Mouse (Mus musculus) limb, embryonic 14.5 days (tissue): ENCODE measurements around the gene Fam189a1. TPM values are rescaled to one million over a fixed set of nuclear protein-coding genes. Genes with fewer than 3 reads are reported as not detected.

Experiments used
- ATAC-seq: fragments of 200-750 bp; cut with Nextera tagmentation; 2 replicates; pipeline ENCODE4 v1.8.0; 2017; ENCODE audit warnings: low read depth, moderate number of reproducible peaks, moderate TSS enrichment; ENCODE audit not compliant: low FRiP score
- DNase-seq: peaks from one replicate; pipeline ENCODE4 v3.0.0-alpha.2; 2015; ENCODE audit warnings: low spot score
- H3K27ac ChIP-seq: fragments of 300-500 bp; sonication (generic); replicated peaks from 2 replicates; pipeline ENCODE4 v1.5.1; 2014; ENCODE audit warnings: low read depth, mild to moderate bottlenecking, low read length, moderate library complexity, mixed read lengths
- H3K27me3 ChIP-seq: fragments of 300-500 bp; sonication (generic); 2 replicates; pipeline ENCODE4 v1.6.1; 2014; ENCODE audit warnings: low read length, mixed read lengths; ENCODE audit not compliant: control insufficient read depth, insufficient read depth
- H3K36me3 ChIP-seq: fragments of 300-500 bp; sonication (generic); 2 replicates; pipeline ENCODE4 v1.6.1; 2014; ENCODE audit warnings: mild to moderate bottlenecking, low read length, moderate library complexity, mixed read lengths; ENCODE audit not compliant: control insufficient read depth, insufficient read depth
- H3K4me1 ChIP-seq: fragments of 300-500 bp; sonication (generic); 2 replicates; pipeline ENCODE4 v1.6.1; 2014; ENCODE audit warnings: antibody characterized with exemption, low read length, mixed read lengths; ENCODE audit not compliant: control insufficient read depth, insufficient read depth
- H3K4me2 ChIP-seq: fragments of 300-500 bp; sonication (generic); replicated peaks from 2 replicates; pipeline ENCODE4 v1.6.1; 2014; ENCODE audit warnings: low read depth, mild to moderate bottlenecking, low read length, moderate library complexity; ENCODE audit not compliant: severe bottlenecking
- H3K4me3 ChIP-seq: fragments of 300-500 bp; sonication (generic); replicated peaks from 2 replicates; pipeline ENCODE4 v1.5.1; 2014; ENCODE audit warnings: low read length
- H3K9ac ChIP-seq: fragments of 300-500 bp; sonication (generic); 2 replicates; pipeline ENCODE4 v1.6.1; 2014; ENCODE audit warnings: mild to moderate bottlenecking, low read depth, low read length, moderate library complexity; ENCODE audit not compliant: severe bottlenecking
- H3K9me3 ChIP-seq: fragments of 300-500 bp; sonication (generic); 2 replicates; pipeline ENCODE4 v1.6.1; 2016; ENCODE audit warnings: low read length; ENCODE audit not compliant: control insufficient read depth
- POLR2A ChIP-seq: fragments of 200-500 bp; IDR thresholded peaks from 2 replicates; pipeline ENCODE4 v1.8.0; 2012; ENCODE audit warnings: inconsistent platforms, mild to moderate bottlenecking, moderate library complexity, borderline replicate concordance; ENCODE audit not compliant: insufficient read depth, insufficient read length; ENCODE audit errors: extremely low read depth
- WGBS: fragments of 180-500 bp; shearing (Covaris S2); extraction: QIAGEN DNeasy Blood & Tissue Kit; methylation state at CpG from one replicate; pipeline ENCODE4 v1.1.7; 2014; 5-methylcytosine and 5-hydroxymethylcytosine counted together
- polyA plus RNA-seq, 2 experiments: library from polyadenylated mRNA; depleted of rRNA in 1 of 2; stranded (reverse) in 1 of 2; unstranded in 1 of 2; fragments of >200 nt; fragmentation: Nextera tagmentation in 1 of 2; extraction: Ambion mirVana in 1 of 2; gene quantifications; 2 replicates each; pipeline versions ENCODE4 v1.2.1 to v1.2.3; 2012 to 2014

Fam189a1 gene
- polyA plus RNA-seq, 2 experiments = 7.4 to 15.1 TPM

DNA sequence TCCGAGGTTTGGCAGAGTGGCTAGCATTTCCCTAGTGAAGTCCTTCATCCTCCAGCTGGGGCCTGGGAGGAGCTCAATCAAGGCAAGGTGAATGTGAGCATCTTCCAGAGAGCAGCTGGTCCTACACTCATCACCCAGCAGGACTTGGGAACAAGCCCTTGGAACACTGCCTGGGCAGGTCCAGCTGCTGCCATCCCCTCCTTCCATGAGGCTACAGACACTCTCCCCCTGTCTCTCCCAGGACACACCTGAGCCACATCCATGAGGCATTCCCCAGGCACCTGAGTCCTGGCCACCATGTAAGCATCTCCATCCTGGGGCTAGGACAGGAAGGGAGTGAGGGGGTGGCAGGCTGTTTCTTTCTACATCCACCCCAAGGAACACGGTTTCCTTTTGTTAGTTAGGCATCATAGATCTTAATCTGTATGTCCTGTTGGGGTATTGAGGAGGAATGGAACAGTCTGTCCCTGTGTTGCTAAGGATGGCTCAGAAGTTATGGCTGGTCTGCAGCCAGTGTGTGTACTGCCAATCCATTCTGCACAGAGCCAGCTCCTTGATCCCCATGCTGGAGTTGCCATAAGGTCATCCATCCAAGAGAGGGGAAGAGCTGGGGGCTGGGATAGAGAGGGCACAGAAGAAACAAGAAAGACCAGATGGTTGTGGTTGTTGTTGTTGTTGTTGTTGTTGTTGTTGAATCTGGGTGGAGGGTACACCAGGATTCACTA, 174.7 kb downstream of the Fam189a1 start:
- 65% methylated on average over 2 of the region's 2 CpGs for WGBS
- Histone ChIP-seq H3K36me3 (no peaks in the 10 kb centered on the region), H3K9me3 (no peaks in the 10 kb centered on the region), H3K4me2 (no peak overlapping the region), H3K4me1 (no peaks in the 10 kb centered on the region), H3K9ac (no peak overlapping the region), H3K27ac (no peak overlapping the region), H3K27me3 (no peaks in the 10 kb centered on the region), H3K4me3 (no peak overlapping the region)
- no peak for TF ChIP-seq POLR2A
- ATAC-seq (no peak), DNase-seq (no peak)

DNA sequence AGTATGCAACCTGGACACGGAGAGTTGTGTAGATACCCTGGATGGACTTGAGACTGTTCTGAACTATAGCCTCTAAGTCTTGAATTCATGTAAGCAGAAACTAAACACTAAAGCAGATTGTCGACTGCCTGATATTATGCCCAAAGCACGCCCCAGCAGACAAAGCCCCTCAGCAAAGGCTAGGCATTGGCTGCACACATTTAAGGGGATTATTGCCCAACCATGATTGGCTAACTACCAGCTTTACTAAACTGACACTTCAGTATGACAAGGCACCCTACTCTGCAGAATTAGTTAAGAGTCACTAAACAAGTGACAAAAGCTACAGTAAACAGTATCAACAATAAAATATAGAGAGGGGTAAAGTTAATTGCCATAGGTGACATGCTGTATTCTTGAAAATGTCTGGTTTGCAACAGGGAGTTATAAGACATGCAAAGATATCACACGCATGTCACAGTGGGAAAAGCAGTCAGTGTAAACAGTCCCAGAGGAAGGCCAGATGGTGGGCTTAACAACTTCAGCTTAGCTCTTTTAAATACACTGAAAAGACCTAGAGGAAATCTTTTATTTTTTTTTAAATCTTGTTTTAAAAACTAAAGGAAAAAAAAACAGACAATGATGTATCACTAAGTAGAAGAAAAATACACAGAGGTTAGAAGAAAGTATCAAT, 182.6 kb downstream of the Fam189a1 start:
- DNase-seq (no peak), ATAC-seq (no peak)
- Histone ChIP-seq H3K36me3 (no peaks in the 10 kb centered on the region), H3K4me2 (no peak overlapping the region), H3K4me3 (no peak overlapping the region), H3K27ac (no peak overlapping the region), H3K9me3 (no peaks in the 10 kb centered on the region), H3K9ac (no peak overlapping the region), H3K4me1 (no peaks in the 10 kb centered on the region), H3K27me3 (no peaks in the 10 kb centered on the region)
- 75% methylated on average over 4 of the region's 4 CpGs for WGBS
- TF ChIP-seq POLR2A = no peak

DNA sequence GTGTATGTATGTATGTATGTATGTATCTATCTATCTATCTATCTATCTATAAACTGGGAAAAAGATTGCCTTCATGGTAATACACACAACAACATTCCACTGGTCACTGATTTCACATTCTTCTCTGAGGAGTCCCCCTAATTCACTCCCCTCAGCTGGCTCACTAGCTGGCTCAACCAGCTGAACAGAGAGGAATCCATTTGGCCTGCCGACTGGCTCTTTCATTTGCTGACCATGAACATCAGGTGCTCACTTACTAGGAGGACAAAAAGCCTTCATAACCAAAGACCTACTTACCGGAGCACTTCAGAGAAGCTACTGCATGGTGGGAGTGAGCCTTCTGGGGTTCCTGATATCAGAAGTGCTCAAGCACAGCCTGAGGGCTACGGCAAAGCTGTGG, 194.2 kb downstream of the Fam189a1 start:
- WGBS = 89% methylated on average over 3 of the region's 3 CpGs
- H3K36me3 ChIP-seq = no peaks in the 10 kb centered on the region
- no peak for TF ChIP-seq POLR2A
- 0 out of 2 replicates have a peak, but pooled peaks cover 3% of the 10 kb centered on the region for H3K4me1 ChIP-seq
- H3K27ac ChIP-seq = no peak overlapping the region
- no peak overlapping the region for H3K9ac ChIP-seq
- ATAC-seq (no peak), DNase-seq (no peak)
- H3K27me3 ChIP-seq = no peaks in the 10 kb centered on the region
- H3K4me3 ChIP-seq = no peak overlapping the region
- H3K4me2 ChIP-seq = no peak overlapping the region
- H3K9me3 ChIP-seq = no peaks in the 10 kb centered on the region

DNA sequence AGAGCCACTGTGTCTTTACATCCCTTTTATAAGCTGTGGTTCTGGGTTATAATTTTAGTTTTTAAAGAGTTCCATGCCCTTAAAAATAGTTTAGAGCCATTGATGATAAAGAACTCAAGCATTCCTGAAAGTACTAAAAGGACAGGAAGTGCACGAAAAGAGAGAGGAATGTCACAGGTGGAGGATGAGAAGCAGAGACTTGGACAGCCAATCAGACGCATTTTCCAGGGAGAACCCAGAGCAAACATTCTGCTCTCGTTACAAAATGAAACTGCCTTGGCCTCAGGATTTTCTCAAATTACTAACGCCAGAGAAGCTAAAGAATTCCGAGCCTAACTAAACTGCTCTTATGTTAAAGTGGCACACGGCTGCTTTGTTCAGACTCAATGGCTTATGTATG, 197.3 kb downstream of the Fam189a1 start:
- H3K9me3 ChIP-seq = no peaks in the 10 kb centered on the region
- 0 out of 2 replicates have a peak, but pooled peaks cover 3% of the 10 kb centered on the region for H3K4me1 ChIP-seq
- H3K27ac ChIP-seq = peak overlapping the region; percentile 3; the same call in 1 of the 2 replicates
- WGBS = 18% methylated on average over 6 of the region's 6 CpGs
- no peaks in the 10 kb centered on the region for H3K27me3 ChIP-seq
- no peaks in the 10 kb centered on the region for H3K36me3 ChIP-seq
- ATAC-seq (peak; percentile 26; the same call in 1 of the 2 replicates), DNase-seq (no peak)
- TF ChIP-seq POLR2A = no peak
- H3K4me3 ChIP-seq = no peak overlapping the region
- no peak overlapping the region for H3K4me2 ChIP-seq
- 0 out of 2 replicates have a peak overlapping the region, but pooled peaks have one; percentile 5 for H3K9ac ChIP-seq

DNA sequence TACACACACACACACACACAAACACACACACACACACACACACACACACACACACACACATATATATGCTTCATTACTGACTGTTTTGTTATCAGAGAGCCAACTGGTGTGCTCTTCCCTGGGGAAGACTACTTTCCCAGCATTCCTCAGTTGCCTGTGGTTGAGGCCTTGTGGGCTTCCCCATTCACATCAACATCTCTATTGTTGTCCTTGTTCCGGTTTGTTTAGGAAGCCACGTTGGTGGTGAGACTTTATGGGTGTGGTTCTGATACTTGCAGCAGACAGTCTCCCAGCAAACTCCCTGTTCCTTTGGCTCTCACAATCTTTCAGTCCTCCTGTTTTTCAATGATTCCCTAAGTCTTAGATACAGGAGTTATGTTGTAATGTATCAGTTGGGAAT, 204.2 kb downstream of the Fam189a1 start:
- no peak for TF ChIP-seq POLR2A
- DNase-seq (no peak), ATAC-seq (no peak)
- Histone ChIP-seq H3K27ac (no peak overlapping the region), H3K9ac (no peak overlapping the region), H3K4me1 (no peaks in the 10 kb centered on the region), H3K4me3 (no peak overlapping the region), H3K36me3 (no peaks in the 10 kb centered on the region), H3K9me3 (no peaks in the 10 kb centered on the region), H3K4me2 (no peak overlapping the region), H3K27me3 (no peaks in the 10 kb centered on the region)
- 61% methylated on average over 2 of the region's 2 CpGs for WGBS
